ENCODE assay signal across 10 mouse cellular contexts in genomic region chr16:20765244-20765643, GRCm38 (mm10). TPM values are rescaled to one million over a fixed set of nuclear protein-coding genes. Genes with fewer than 3 reads are reported as not detected.
DNase-seq lines count a peak whose midpoint lies in the region; ATAC-seq lines count a peak whose summit lies in the region.
"Had no signal": no experiment of that assay in that cellular context is flagged by ENCODE, and none has a peak within 500 bp of the region (broad histone marks: within the 10 kb centered on the region; RNA-seq: fewer than 3 reads in every experiment).

No protein-coding gene starts in this region.

- H3K27me3 ChIP-seq in heart, embryonic 12.5 days (replicated peaks): no peaks in the 10 kb centered on the region
- H3K27me3 ChIP-seq in embryonic facial prominence, embryonic 11.5 days (ENCODE audit: control insufficient read depth, insufficient read depth, low read length): no peaks in the 10 kb centered on the region
- H3K27me3 ChIP-seq in liver, embryonic 11.5 days (replicated peaks; ENCODE audit: control insufficient read depth, insufficient read depth, low read length): no peaks in the 10 kb centered on the region
- H3K27me3 ChIP-seq: embryonic facial prominence, embryonic 12.5 days; limb, embryonic 13.5 days had no signal

- no peak overlapping the region for H3K9ac ChIP-seq in heart, embryonic 12.5 days
- no peak overlapping the region for H3K9ac ChIP-seq in embryonic facial prominence, embryonic 11.5 days (replicated peaks; ENCODE audit: low read length)
- no peak overlapping the region for H3K9ac ChIP-seq in liver, embryonic 11.5 days (ENCODE audit: low read depth, low read length)
- H3K9ac ChIP-seq: embryonic facial prominence, embryonic 12.5 days; limb, embryonic 13.5 days had no signal

- no peak overlapping the region for H3K4me2 ChIP-seq in heart, embryonic 12.5 days
- H3K4me2 ChIP-seq in embryonic facial prominence, embryonic 11.5 days (ENCODE audit: low read depth, low read length): no peak overlapping the region
- no peak overlapping the region for H3K4me2 ChIP-seq in liver, embryonic 11.5 days
- H3K4me2 ChIP-seq: embryonic facial prominence, embryonic 12.5 days; limb, embryonic 13.5 days had no signal

- WGBS in heart, embryonic 12.5 days: 43% methylated on average over 9 of the region's 9 CpGs
- 53% methylated on average over 9 of the region's 9 CpGs for WGBS in embryonic facial prominence, embryonic 11.5 days
- WGBS in liver, embryonic 11.5 days: 42% methylated on average over 9 of the region's 9 CpGs

- no peaks in the 10 kb centered on the region for H3K36me3 ChIP-seq in heart, embryonic 12.5 days
- H3K36me3 ChIP-seq in embryonic facial prominence, embryonic 11.5 days (replicated peaks; ENCODE audit: control insufficient read depth, insufficient read depth, low read depth, low read length): no peaks in the 10 kb centered on the region
- no peaks in the 10 kb centered on the region for H3K36me3 ChIP-seq in liver, embryonic 11.5 days (ENCODE audit: control insufficient read depth, insufficient read depth, low read length)
- H3K36me3 ChIP-seq: embryonic facial prominence, embryonic 12.5 days; limb, embryonic 13.5 days had no signal

- DNase-seq in heart, adult 18-20 months: peak; percentile 27 to 68
- peak; percentile 73 to 74 for DNase-seq in B cell, adult 2 months
- DNase-seq in adrenal gland, adult (ENCODE audit: inconsistent age in 2 of 2, low spot score in 1 of 2): peak; percentile 43 to 77
- peak; percentile 72 for DNase-seq in embryonic facial prominence, embryonic 11.5 days (ENCODE audit: low spot score)
- DNase-seq in liver, embryonic 11.5 days (ENCODE audit: low spot score): peak; percentile 43
- peak; percentile 81 for DNase-seq in retina, embryonic 14.5 days (ENCODE audit: low spot score)
- DNase-seq in ovary, adult 18-20 months (ENCODE audit: low spot score): no peak

- no peak overlapping the region for H3K27ac ChIP-seq in heart, embryonic 12.5 days (ENCODE audit: poor library complexity, severe bottlenecking)
- no peak overlapping the region for H3K27ac ChIP-seq in embryonic facial prominence, embryonic 11.5 days (replicated peaks; ENCODE audit: low read depth, low read length)
- H3K27ac ChIP-seq in liver, embryonic 11.5 days (ENCODE audit: low read depth, low read length): no peak overlapping the region
- H3K27ac ChIP-seq: embryonic facial prominence, embryonic 12.5 days; limb, embryonic 13.5 days had no signal

- H3K4me1 ChIP-seq in heart, embryonic 12.5 days (replicated peaks): no peaks in the 10 kb centered on the region
- H3K4me1 ChIP-seq in embryonic facial prominence, embryonic 11.5 days (ENCODE audit: control insufficient read depth, insufficient read depth, low read length): no peaks in the 10 kb centered on the region
- no peaks in the 10 kb centered on the region for H3K4me1 ChIP-seq in liver, embryonic 11.5 days (replicated peaks; ENCODE audit: control insufficient read depth, insufficient read depth, low read length)
- H3K4me1 ChIP-seq: embryonic facial prominence, embryonic 12.5 days; limb, embryonic 13.5 days had no signal

- ATAC-seq in heart, embryonic 12.5 days (ENCODE audit: insufficient number of reproducible peaks, low FRiP score): no peak
- ATAC-seq in embryonic facial prominence, embryonic 11.5 days (replicated peaks; ENCODE audit: insufficient number of reproducible peaks, low FRiP score, low TSS enrichment, low read depth): no peak
- no peak for ATAC-seq in liver, embryonic 11.5 days (replicated peaks; ENCODE audit: low FRiP score)

- H3K9me3 ChIP-seq in heart, embryonic 12.5 days (replicated peaks): no peaks in the 10 kb centered on the region
- no peaks in the 10 kb centered on the region for H3K9me3 ChIP-seq in embryonic facial prominence, embryonic 11.5 days (replicated peaks; ENCODE audit: control insufficient read depth, low read length)
- H3K9me3 ChIP-seq in liver, embryonic 11.5 days (ENCODE audit: control insufficient read depth, low read length): no peaks in the 10 kb centered on the region
- H3K9me3 ChIP-seq: embryonic facial prominence, embryonic 12.5 days; limb, embryonic 13.5 days had no signal

- H3K4me3 ChIP-seq in heart, embryonic 12.5 days: no peak overlapping the region
- H3K4me3 ChIP-seq in embryonic facial prominence, embryonic 11.5 days (ENCODE audit: low read depth, low read length): no peak overlapping the region
- H3K4me3 ChIP-seq in liver, embryonic 11.5 days (ENCODE audit: low read depth, low read length): no peak overlapping the region
- H3K4me3 ChIP-seq: embryonic facial prominence, embryonic 12.5 days; limb, embryonic 13.5 days had no signal

RNA-seq across cellular contexts. Expression of gene Thpo, which starts 30.9 kb away (rescaled TPM):
- total RNA-seq in heart, adult 18-20 months (2021): under 1 TPM in 1 of 2 experiments, not detected in 1; 0.18 TPM
- polyA plus RNA-seq in heart, embryonic 12.5 days (2016; fragmentation: Nextera tagmentation; extraction: Ambion mirVana): 0.14 and 0.22 TPM in 2 replicates
- polyA plus RNA-seq in embryonic facial prominence, embryonic 11.5 days (2014; fragmentation: Nextera tagmentation; extraction: Ambion mirVana): 0.48 TPM in 1 of 2 replicates, not detected in the other
- polyA plus RNA-seq in liver, embryonic 11.5 days (2014; fragmentation: Nextera tagmentation; extraction: Ambion mirVana): 4.1 and 4.3 TPM in 2 replicates

RNA-seq across cellular contexts. Expression of gene Chrd, which starts 32.3 kb away (rescaled TPM):
- 1 to 10 TPM; 1.7 to 2.0 TPM for total RNA-seq in heart, adult 18-20 months (2021)
- 0.54 and 0.94 TPM in 2 replicates for polyA plus RNA-seq in heart, embryonic 12.5 days (2016; fragmentation: Nextera tagmentation; extraction: Ambion mirVana)
- polyA plus RNA-seq in embryonic facial prominence, embryonic 11.5 days (2014; fragmentation: Nextera tagmentation; extraction: Ambion mirVana): 1.5 and 1.7 TPM in 2 replicates
- polyA plus RNA-seq in liver, embryonic 11.5 days (2014; fragmentation: Nextera tagmentation; extraction: Ambion mirVana): 0.77 and 0.93 TPM in 2 replicates

RNA-seq across cellular contexts. Expression of gene Clcn2, which starts 47.7 kb away (rescaled TPM):
- 1 to 10 TPM; 1.2 to 1.6 TPM for total RNA-seq in heart, adult 18-20 months (2021)
- polyA plus RNA-seq in heart, embryonic 12.5 days (2016; fragmentation: Nextera tagmentation; extraction: Ambion mirVana): 6.2 and 7.0 TPM in 2 replicates
- polyA plus RNA-seq in embryonic facial prominence, embryonic 11.5 days (2014; fragmentation: Nextera tagmentation; extraction: Ambion mirVana): 13.0 and 14.8 TPM in 2 replicates
- 14.4 and 15.3 TPM in 2 replicates for polyA plus RNA-seq in liver, embryonic 11.5 days (2014; fragmentation: Nextera tagmentation; extraction: Ambion mirVana)

RNA-seq across cellular contexts. Expression of gene Polr2h, which starts 47.8 kb away (rescaled TPM):
- total RNA-seq in heart, adult 18-20 months (2021): 10 to 100 TPM; 11.0 to 13.1 TPM
- 45.0 and 50.5 TPM in 2 replicates for polyA plus RNA-seq in heart, embryonic 12.5 days (2016; fragmentation: Nextera tagmentation; extraction: Ambion mirVana)
- 120 and 124 TPM in 2 replicates for polyA plus RNA-seq in embryonic facial prominence, embryonic 11.5 days (2014; fragmentation: Nextera tagmentation; extraction: Ambion mirVana)
- 124 and 127 TPM in 2 replicates for polyA plus RNA-seq in liver, embryonic 11.5 days (2014; fragmentation: Nextera tagmentation; extraction: Ambion mirVana)
